Mouse (Mus musculus) urinary bladder, postnatal 4 days (tissue): ENCODE results near the gene Alkbh6.

ENCODE experiments used
- DNase-seq, 2 experiments: peaks; one replicate each; pipeline ENCODE4 v3.0.0; 2021 to 2022; ENCODE audit warnings: low spot score in 2 of 2

The Alkbh6 gene

DNA sequence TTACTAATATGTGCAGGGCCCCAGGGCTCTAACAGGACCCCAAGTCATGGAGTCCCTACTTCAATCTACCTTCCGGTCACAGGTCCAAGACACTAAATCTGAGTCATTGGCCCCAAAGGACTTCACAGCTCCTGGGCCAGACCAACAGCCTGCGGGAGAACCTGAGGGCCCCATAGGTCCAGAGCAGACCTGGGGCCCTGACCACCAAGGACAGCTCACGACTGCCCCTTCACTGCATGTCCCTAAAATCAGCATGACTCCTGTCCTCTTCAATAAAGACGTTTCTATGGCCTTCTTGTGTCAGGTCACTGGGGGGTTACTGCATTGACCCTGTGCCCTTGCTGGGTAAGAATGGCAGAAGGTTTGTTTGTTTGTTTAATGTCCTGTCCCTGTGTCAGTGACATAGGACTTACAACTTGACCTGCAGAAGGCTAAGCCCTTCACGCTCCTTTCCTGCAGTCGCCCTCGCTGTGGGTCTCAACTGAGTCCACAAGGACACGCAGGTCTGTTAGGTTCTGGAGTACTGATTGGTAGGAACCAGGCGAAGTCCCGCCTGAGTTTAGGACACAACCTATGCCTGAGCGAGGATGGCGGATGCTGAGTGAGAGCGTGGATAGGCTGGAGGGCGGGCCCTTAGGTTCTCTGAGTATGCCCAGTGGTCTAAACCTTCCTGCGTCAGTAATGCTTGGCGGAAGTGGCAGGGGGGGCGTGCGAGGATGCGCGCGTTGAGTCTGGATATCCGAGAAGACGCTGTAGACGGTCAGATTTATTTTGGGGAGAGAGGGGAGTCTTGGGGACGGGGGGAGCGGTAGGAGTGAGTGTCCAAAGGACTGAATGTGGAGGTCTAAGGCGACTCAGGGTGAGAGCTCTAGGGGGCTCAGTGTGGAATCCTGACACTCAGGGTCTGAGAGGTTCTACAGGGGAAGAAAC is at the start of gene Alkbh6:
Gene Alkbh6 (plus strand): TSS at position 642 of the 930 bp plus-strand sequence.
- peak; percentile 90 to 91 for DNase-seq

- no peak for DNase-seq
Measured at GRCm38 (mm10) chr7:30265041-30265440, 43.5 kb upstream of the Alkbh6 start.

GRCm38 (mm10) chr7:30265531-30265930 is 43.0 kb upstream of the Alkbh6 start:
- no peak for DNase-seq

DNA sequence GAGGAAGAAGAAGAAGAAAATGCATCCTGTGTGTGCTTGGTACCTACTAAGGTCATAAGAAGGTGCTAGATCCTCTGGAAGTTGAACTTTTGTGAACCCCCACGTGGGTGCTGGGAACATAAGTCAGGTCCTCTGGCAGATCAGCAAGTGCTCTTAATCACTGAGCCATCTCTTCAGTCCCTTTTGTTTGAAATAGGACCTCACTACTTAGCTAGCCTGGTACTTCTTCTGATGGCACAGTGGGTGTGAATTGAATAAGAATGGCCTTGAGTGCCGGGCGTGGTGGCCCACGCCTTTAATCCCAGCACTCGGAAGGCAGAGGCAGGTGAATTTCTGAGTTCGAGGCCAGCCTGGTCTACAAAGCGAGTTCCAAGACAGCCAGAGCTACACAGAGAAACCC is 42.6 kb upstream of the Alkbh6 start:
- no peak for DNase-seq

DNA sequence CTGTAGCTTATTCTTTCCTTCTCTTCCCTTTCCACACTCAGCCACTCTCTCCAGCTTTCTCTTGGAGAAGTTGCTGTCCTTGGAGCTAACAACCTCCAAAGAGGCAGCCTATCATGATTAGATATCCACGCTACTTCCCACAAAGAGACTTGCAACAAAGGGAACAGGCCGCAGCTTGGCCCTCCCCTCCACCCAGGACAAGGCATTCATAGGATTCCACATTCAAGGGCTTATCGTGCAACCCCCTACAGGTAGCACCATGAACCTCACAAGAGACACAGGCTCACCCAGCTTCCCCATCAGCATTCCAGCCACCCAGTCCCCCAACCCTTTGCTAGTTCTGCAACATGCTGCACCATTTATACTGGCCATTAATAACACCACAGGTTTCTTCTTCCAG is 41.7 kb upstream of the Alkbh6 start:
- no peak for DNase-seq

- DNase-seq, result no peak
Measured at GRCm38 (mm10) chr7:30269641-30270040, 38.9 kb upstream of the Alkbh6 start.

GRCm38 (mm10) chr7:30274383-30274782 is 34.1 kb upstream of the Alkbh6 start:
- DNase-seq, result no peak

- DNase-seq, result no peak
Measured at GRCm38 (mm10) chr7:30278911-30279310, 29.6 kb upstream of the Alkbh6 start.

DNA sequence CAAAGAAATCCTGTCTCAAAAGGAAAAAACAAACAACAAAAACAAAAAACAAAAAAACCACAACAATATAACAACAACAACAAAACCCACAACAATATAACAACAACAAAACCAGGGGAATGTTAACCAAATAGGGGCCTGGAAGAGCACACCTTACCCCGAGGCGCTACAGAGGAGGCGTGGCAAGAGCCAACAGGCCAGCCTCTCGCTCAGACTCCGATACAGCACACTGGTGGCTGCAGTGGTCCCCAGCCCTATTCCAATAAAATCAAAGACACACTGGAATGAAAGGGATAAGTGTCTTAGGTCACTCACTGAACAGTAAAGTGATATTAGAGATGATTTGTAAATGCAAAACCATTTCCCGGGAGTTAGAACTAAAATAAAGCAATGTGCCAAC is 29.0 kb upstream of the Alkbh6 start:
- DNase-seq, result no peak

DNA sequence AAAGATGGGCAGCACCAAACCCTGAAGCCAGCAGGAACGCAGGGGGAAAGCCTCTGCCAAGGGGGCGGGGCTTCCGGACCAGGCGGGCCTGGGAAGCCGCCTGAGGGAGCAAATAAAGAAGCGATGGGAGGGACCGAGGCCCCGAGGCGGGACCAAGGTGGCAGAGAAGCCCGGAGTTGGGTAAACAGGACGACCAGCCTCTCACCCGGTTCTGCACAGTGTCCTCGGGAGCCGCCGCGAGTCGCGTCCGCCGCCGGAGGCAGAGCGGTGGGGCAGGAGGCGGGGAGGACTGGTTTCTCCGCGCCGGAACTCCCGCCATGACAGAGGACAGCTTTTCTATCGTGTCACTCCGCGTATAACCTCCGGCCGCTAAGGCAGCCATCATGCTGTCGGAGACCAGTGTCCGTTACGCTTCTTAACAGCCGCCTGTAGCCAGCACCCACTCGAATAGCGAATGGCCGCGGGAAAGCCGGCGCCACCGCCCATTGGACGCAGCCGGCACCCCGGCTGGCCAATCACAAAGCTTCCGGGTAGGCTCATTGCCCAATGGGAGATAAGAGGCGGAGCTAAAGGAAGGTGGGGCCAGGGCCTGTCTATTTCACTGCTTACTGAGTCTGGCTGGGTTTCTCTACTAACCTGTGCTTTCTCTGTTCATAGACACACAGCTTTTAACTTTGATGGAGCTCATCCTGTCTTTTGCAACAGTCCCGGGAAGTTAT is 28.4 kb upstream of the Alkbh6 start, which contains the start of the genes Thap8 and Wdr62:
Gene Thap8 (plus strand): TSS at position 144 of the 719 bp plus-strand sequence.
Gene Wdr62 (minus strand): TSS at position 469 of the 719 bp plus-strand sequence.
- peak; percentile 90 to 94 for DNase-seq

GRCm38 (mm10) chr7:30280670-30281138 is 27.8 kb upstream of the Alkbh6 start:
- peak; percentile 85 to 89 for DNase-seq

DNA sequence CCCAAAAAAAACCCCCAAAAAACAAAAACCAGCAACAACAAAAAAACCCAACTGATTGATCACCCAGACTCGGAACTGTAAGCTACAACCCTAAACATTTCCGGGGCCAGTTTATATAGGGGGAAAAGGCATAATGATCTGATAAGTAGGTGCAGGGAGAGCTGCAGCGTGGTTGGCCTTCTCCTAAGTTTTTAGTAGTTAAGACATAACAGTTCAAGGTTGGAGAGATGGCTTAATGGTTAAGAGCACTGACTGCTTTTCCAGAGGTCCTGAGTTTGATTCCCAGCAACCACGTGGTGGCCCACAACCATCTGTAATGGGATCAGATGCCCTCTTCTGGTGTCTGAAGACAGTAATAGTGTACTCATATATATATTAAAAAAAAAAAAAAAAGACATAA is 27.0 kb upstream of the Alkbh6 start:
- DNase-seq, result no peak

DNA sequence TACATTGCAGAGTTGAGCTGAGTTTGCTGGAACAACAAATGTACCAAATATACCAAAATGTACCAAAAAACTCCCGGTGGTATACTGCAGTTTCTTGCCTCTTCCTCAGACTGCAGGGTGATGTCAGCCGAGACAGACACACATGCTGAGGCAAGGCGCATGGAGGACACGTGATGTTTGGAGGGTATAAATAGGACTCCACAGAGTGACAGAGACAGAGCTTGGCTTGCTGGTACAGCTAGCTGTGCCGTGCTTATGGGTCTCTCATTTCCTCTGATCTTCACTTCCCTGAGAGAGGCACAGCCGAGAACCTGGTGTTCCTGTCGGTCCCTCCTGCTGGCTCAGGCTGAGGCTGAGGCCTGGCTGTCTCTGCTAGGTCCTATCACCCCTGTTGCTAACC is 25.8 kb upstream of the Alkbh6 start:
- DNase-seq, result no peak

GRCm38 (mm10) chr7:30286701-30287410 is 21.7 kb upstream of the Alkbh6 start:
- no peak for DNase-seq

GRCm38 (mm10) chr7:30288046-30288445 is 20.5 kb upstream of the Alkbh6 start:
- no peak for DNase-seq

DNA sequence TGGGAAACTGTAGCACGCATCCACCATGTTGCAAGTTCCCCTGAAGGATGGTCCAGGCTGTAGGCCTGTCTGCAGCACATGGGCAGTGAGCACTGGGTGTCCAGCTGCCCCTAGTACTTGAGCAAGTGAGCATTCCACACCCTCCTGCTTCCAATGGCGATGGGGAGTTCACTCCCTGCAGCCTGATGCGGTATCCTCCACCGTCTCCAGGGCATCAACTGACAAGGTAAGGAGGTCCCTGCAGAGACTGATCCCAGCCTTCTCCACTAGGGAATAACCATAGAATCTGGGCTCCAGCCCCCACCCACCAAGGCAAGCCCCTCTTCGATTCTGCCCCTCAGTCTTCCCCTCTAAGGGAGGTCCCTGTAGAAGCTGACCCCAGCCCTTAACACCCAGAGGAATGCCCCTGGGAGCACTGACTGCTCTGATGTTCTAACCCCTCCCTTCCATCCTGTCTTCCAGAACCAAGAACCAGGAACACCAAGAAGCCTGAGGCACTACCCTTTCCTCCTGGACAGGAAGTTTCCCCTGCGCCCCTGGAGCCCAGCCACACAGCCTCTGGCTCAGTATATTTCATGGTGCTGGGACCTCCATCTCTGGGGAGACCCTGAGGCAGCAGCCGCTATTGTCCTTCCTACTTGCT is 19.3 kb upstream of the Alkbh6 start:
- DNase-seq, result no peak

DNA sequence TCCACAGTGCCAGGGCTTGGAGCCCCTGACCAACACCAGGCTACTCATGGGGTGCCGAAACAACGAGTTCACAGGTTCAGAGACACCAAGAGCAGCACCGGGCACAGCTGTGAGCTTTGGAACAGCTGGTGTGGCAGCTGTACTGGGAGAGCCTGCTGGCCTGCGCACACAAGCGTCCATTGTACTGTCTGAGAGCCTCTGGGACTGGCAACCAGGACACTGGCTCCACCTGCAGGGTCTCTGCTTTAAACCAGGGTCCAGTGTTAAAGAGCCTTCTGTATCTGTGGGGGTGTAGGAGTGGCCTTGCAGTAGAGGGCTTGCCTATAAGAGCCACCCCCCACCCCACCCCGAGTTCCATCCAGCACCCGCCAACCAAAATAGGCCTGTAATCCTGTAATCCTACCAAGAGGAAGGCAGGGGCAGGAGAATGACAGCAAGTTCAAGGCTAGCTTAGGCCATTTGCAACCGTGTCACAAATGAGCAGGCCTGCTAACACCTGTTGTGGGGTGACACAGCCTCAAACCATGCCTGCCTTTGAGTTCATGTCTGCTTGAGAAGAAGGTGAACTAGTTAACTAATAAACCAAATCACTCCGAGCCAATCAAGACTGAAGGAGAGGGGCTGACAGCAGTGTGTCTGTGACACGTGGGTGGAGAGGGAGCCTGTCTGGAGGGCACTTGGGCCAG is 18.7 kb upstream of the Alkbh6 start:
- DNase-seq, result no peak

GRCm38 (mm10) chr7:30291215-30292131 is 17.0 kb upstream of the Alkbh6 start, which contains the start of gene Clip3:
TSS of gene Clip3 (plus strand) at chr7:30291728.
- DNase-seq, result peak; percentile 76 to 89

- no peak for DNase-seq
Measured at GRCm38 (mm10) chr7:30293795-30294194, 14.7 kb upstream of the Alkbh6 start.

GRCm38 (mm10) chr7:30294296-30294695 is 14.2 kb upstream of the Alkbh6 start:
- DNase-seq, result no peak
